Mouse (Mus musculus): ENCODE measurements around the gene Gm26602. TPM values are rescaled to one million over a fixed set of nuclear protein-coding genes. Genes with fewer than 3 reads are reported as not detected.

Gm26602 gene
- polyA plus RNA-seq, 1 experiment from 2014 or later = 2.6 TPM

GRCm38 (mm10) chr10:79871845-79872244, 38.8 kb upstream of the Gm26602 start:
- H3K9me3 ChIP-seq (replicated peaks; ENCODE audit: control insufficient read depth, low read length, poor library complexity, severe bottlenecking) = no peaks in the 10 kb centered on the region
- no peak for ATAC-seq
- peak overlapping the region; percentile 97 for H3K4me2 ChIP-seq (ENCODE audit: low read length)
- H3K4me3 ChIP-seq (ENCODE audit: low read depth, low read length) = peak overlapping the region; percentile 50
- 92% methylated on average over 8 of the region's 8 CpGs for WGBS
- H3K36me3 ChIP-seq (ENCODE audit: control insufficient read depth, insufficient read depth, low read length) = peaks cover 12% of the 10 kb centered on the region; the same call in 1 of the 2 replicates
- no peaks in the 10 kb centered on the region for H3K27me3 ChIP-seq (ENCODE audit: control insufficient read depth, insufficient read depth, low read depth, low read length)
- peaks cover 39% of the 10 kb centered on the region for H3K4me1 ChIP-seq (ENCODE audit: control insufficient read depth, insufficient read depth, low read length)
- no peak overlapping the region for H3K27ac ChIP-seq (ENCODE audit: low read length)
- no peak overlapping the region for H3K9ac ChIP-seq (ENCODE audit: low read depth, low read length)

- Histone ChIP-seq H3K27me3 (ENCODE audit: control insufficient read depth, insufficient read depth, low read depth, low read length) (no peaks in the 10 kb centered on the region), H3K36me3 (ENCODE audit: control insufficient read depth, insufficient read depth, low read length) (peaks cover 6% of the 10 kb centered on the region; the same call in 1 of the 2 replicates), H3K27ac (ENCODE audit: low read length) (peak overlapping the region; percentile 90), H3K4me1 (ENCODE audit: control insufficient read depth, insufficient read depth, low read length) (peaks cover 36% of the 10 kb centered on the region), H3K4me2 (ENCODE audit: low read length) (peak overlapping the region; percentile 97), H3K4me3 (ENCODE audit: low read depth, low read length) (peak overlapping the region; percentile 50), H3K9me3 (replicated peaks; ENCODE audit: control insufficient read depth, low read length, poor library complexity, severe bottlenecking) (no peaks in the 10 kb centered on the region), H3K9ac (ENCODE audit: low read depth, low read length) (peak overlapping the region; percentile 75)
- WGBS = 34% methylated on average over 3 of the region's 3 CpGs
- no peak for ATAC-seq
These were observed 37.8 kb upstream of the Gm26602 start for GRCm38 (mm10) chr10:79872862-79873261.

- Histone ChIP-seq H3K27ac (ENCODE audit: low read length) (peak overlapping the region; percentile 90), H3K36me3 (ENCODE audit: control insufficient read depth, insufficient read depth, low read length) (peaks cover 6% of the 10 kb centered on the region; the same call in 1 of the 2 replicates), H3K9me3 (replicated peaks; ENCODE audit: control insufficient read depth, low read length, poor library complexity, severe bottlenecking) (no peaks in the 10 kb centered on the region), H3K9ac (ENCODE audit: low read depth, low read length) (peak overlapping the region; percentile 75), H3K4me1 (ENCODE audit: control insufficient read depth, insufficient read depth, low read length) (peaks cover 36% of the 10 kb centered on the region), H3K27me3 (ENCODE audit: control insufficient read depth, insufficient read depth, low read depth, low read length) (no peaks in the 10 kb centered on the region), H3K4me2 (ENCODE audit: low read length) (peak overlapping the region; percentile 97), H3K4me3 (ENCODE audit: low read depth, low read length) (peak overlapping the region; percentile 50)
- peak; percentile 8; the same call in 1 of the 2 replicates for ATAC-seq
- WGBS = 3% methylated on average over 6 of the region's 6 CpGs
These were observed 37.3 kb upstream of the Gm26602 start for GRCm38 (mm10) chr10:79873313-79873712.

- peaks cover 36% of the 10 kb centered on the region for H3K4me1 ChIP-seq (ENCODE audit: control insufficient read depth, insufficient read depth, low read length)
- peak overlapping the region; percentile 50 for H3K4me3 ChIP-seq (ENCODE audit: low read depth, low read length)
- no peaks in the 10 kb centered on the region for H3K9me3 ChIP-seq (replicated peaks; ENCODE audit: control insufficient read depth, low read length, poor library complexity, severe bottlenecking)
- peak overlapping the region; percentile 90 for H3K27ac ChIP-seq (ENCODE audit: low read length)
- 0% methylated on average over 20 of the region's 26 CpGs for WGBS
- ATAC-seq = peak; percentile 53
- peak overlapping the region; percentile 75 for H3K9ac ChIP-seq (ENCODE audit: low read depth, low read length)
- H3K27me3 ChIP-seq (ENCODE audit: control insufficient read depth, insufficient read depth, low read depth, low read length) = no peaks in the 10 kb centered on the region
- H3K36me3 ChIP-seq (ENCODE audit: control insufficient read depth, insufficient read depth, low read length) = peaks cover 6% of the 10 kb centered on the region; the same call in 1 of the 2 replicates
- peak overlapping the region; percentile 97 for H3K4me2 ChIP-seq (ENCODE audit: low read length)
These were observed 36.9 kb upstream of the Gm26602 start for GRCm38 (mm10) chr10:79873715-79874289.

- peak; percentile 93 for ATAC-seq
- under 1% methylated on average over 45 of the region's 57 CpGs for WGBS
- Histone ChIP-seq H3K9me3 (replicated peaks; ENCODE audit: control insufficient read depth, low read length, poor library complexity, severe bottlenecking) (no peaks in the 10 kb centered on the region), H3K9ac (ENCODE audit: low read depth, low read length) (peak within 1 kb of the TSS; percentile 75), H3K36me3 (ENCODE audit: control insufficient read depth, insufficient read depth, low read length) (peaks cover 6% of the 10 kb centered on the region; the same call in 1 of the 2 replicates), H3K4me3 (ENCODE audit: low read depth, low read length) (peak within 1 kb of the TSS; percentile 50), H3K4me2 (ENCODE audit: low read length) (peak within 1 kb of the TSS; percentile 97), H3K27ac (ENCODE audit: low read length) (peak within 1 kb of the TSS; percentile 90), H3K27me3 (ENCODE audit: control insufficient read depth, insufficient read depth, low read depth, low read length) (no peaks in the 10 kb centered on the region), H3K4me1 (ENCODE audit: control insufficient read depth, insufficient read depth, low read length) (peaks cover 30% of the 10 kb centered on the region)
These were observed 36.3 kb upstream of the Gm26602 start, which contains the start of the genes Prtn3 and Plppr3 for GRCm38 (mm10) chr10:79874290-79874862. Prtn3 (plus strand) TSS chr10:79874476. Plppr3 (minus strand) TSS chr10:79874634.

DNA sequence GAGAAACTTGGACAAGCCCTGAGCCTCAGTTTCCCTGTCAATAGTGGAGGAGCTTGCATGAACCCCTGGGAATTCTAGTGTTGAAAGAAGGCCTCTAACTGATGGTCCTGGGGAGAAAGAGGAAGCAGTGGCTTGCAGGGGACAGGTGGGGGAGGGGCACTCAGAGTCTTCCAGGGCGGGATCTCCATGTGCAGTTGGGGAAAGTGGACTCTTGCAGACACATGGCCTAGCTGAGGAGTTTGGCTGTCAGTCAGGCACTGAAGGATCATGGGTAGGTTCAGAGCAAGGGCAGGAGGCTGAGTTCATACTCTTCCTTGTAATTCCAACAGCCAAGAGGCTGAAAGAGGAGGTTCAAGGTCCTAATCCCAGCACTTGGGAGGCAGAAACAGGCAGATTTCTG, 33.5 kb upstream of the Gm26602 start:
- no peak overlapping the region for H3K9ac ChIP-seq (ENCODE audit: low read depth, low read length)
- 60% methylated on average over 1 of the region's 1 CpGs for WGBS
- H3K4me1 ChIP-seq (ENCODE audit: control insufficient read depth, insufficient read depth, low read length) = peaks cover 17% of the 10 kb centered on the region
- no peak overlapping the region for H3K27ac ChIP-seq (ENCODE audit: low read length)
- H3K4me2 ChIP-seq (ENCODE audit: low read length) = no peak overlapping the region
- H3K27me3 ChIP-seq (ENCODE audit: control insufficient read depth, insufficient read depth, low read depth, low read length) = peaks cover 2% of the 10 kb centered on the region; the same call in 1 of the 2 replicates
- H3K36me3 ChIP-seq (ENCODE audit: control insufficient read depth, insufficient read depth, low read length) = no peaks in the 10 kb centered on the region
- H3K9me3 ChIP-seq (replicated peaks; ENCODE audit: control insufficient read depth, low read length, poor library complexity, severe bottlenecking) = no peaks in the 10 kb centered on the region
- no peak overlapping the region for H3K4me3 ChIP-seq (ENCODE audit: low read depth, low read length)
- no peak for ATAC-seq

DNA sequence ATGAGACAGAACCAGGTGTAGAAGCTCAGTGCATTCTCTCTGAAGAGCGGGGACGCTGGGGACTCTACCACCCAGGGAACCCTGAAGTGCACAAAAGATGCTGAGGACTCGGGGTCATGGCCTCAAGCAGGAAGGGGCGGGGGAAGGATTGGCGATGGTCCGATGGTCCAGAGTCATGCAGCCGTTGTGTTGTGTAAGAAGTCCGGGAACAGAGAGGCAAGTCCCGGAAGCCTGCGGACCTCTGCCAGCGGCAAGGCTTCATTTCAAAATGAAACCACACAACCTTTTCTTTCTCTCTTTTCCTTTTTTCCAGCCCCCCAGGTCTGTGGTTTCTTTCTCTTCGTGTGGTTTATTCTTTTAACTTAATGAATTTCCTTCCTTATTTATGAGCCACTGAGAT, 32.9 kb upstream of the Gm26602 start:
- ATAC-seq = no peak
- WGBS = 37% methylated on average over 12 of the region's 12 CpGs

GRCm38 (mm10) chr10:79879527-79879926, 31.1 kb upstream of the Gm26602 start:
- Histone ChIP-seq H3K27me3 (ENCODE audit: control insufficient read depth, insufficient read depth, low read depth, low read length) (peaks cover 6% of the 10 kb centered on the region; the same call in 1 of the 2 replicates), H3K27ac (ENCODE audit: low read length) (no peak overlapping the region), H3K9me3 (replicated peaks; ENCODE audit: control insufficient read depth, low read length, poor library complexity, severe bottlenecking) (no peaks in the 10 kb centered on the region), H3K9ac (ENCODE audit: low read depth, low read length) (no peak overlapping the region), H3K4me1 (ENCODE audit: control insufficient read depth, insufficient read depth, low read length) (peaks cover 11% of the 10 kb centered on the region), H3K36me3 (ENCODE audit: control insufficient read depth, insufficient read depth, low read length) (no peaks in the 10 kb centered on the region), H3K4me2 (ENCODE audit: low read length) (no peak overlapping the region), H3K4me3 (ENCODE audit: low read depth, low read length) (no peak overlapping the region)
- WGBS = 39% methylated on average over 3 of the region's 3 CpGs
- ATAC-seq = no peak

More for the DNA sequence above, 32.9 kb upstream of the Gm26602 start:
- H3K27ac ChIP-seq (ENCODE audit: low read length) = no peak overlapping the region
- no peak overlapping the region for H3K4me3 ChIP-seq (ENCODE audit: low read depth, low read length)
- H3K4me2 ChIP-seq (ENCODE audit: low read length) = no peak overlapping the region
- H3K4me1 ChIP-seq (ENCODE audit: control insufficient read depth, insufficient read depth, low read length) = peaks cover 11% of the 10 kb centered on the region
- H3K27me3 ChIP-seq (ENCODE audit: control insufficient read depth, insufficient read depth, low read depth, low read length) = peaks cover 2% of the 10 kb centered on the region; the same call in 1 of the 2 replicates
- H3K36me3 ChIP-seq (ENCODE audit: control insufficient read depth, insufficient read depth, low read length) = no peaks in the 10 kb centered on the region
- H3K9me3 ChIP-seq (replicated peaks; ENCODE audit: control insufficient read depth, low read length, poor library complexity, severe bottlenecking) = no peaks in the 10 kb centered on the region
- H3K9ac ChIP-seq (ENCODE audit: low read depth, low read length) = no peak overlapping the region

DNA sequence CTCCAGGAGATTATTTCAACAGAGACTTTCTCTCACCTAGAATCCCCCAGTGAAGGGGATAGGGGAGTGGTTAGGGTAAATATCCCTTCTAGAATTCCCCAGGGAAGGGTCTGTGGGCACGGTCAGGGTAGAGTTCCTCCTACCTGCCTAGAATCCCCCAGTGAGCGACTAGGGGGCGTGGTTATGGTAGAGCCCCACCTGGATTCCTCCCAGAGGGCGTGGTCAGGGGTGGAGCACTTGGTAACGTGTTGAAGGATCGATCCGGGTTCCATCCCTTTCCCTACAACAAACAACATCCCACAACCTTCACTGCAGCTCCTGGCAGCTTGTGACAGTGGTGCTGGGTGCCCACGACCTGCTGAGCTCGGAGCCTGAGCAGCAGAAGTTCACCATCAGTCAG, 29.9 kb upstream of the Gm26602 start:
- peaks cover under 1% of the 10 kb centered on the region; the same call in 1 of the 2 replicates for H3K4me1 ChIP-seq (ENCODE audit: control insufficient read depth, insufficient read depth, low read length)
- no peaks in the 10 kb centered on the region for H3K36me3 ChIP-seq (ENCODE audit: control insufficient read depth, insufficient read depth, low read length)
- no peak overlapping the region for H3K9ac ChIP-seq (ENCODE audit: low read depth, low read length)
- no peak overlapping the region for H3K4me2 ChIP-seq (ENCODE audit: low read length)
- no peak overlapping the region for H3K4me3 ChIP-seq (ENCODE audit: low read depth, low read length)
- H3K9me3 ChIP-seq (replicated peaks; ENCODE audit: control insufficient read depth, low read length, poor library complexity, severe bottlenecking) = no peaks in the 10 kb centered on the region
- H3K27me3 ChIP-seq (ENCODE audit: control insufficient read depth, insufficient read depth, low read depth, low read length) = peaks cover 6% of the 10 kb centered on the region; the same call in 1 of the 2 replicates
- no peak for ATAC-seq
- WGBS = 20% methylated on average over 9 of the region's 9 CpGs
- no peak overlapping the region for H3K27ac ChIP-seq (ENCODE audit: low read length)

All from midbrain, embryonic 16.5 days (tissue).